Comparison of ENCODE assay signal across 31 mouse cellular contexts in the genomic region with DNA sequence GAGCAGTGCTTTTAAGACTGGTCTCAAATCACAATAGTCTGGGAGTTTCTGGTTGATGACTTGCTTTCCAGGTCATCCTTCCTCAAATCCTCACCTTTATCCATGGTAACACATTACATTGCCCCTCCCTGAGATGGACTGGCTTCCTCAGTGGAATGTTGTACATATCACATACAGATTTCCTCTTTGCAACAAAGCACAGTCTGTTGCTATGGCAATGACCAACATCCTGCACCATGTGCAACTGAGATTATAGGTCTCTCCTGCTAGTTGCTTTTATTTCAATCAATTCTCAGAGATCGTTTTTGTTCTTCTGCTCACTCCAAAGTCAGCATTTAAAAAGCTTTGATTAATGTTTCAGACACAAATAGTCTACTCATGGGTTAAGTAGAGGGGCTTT.
DNase-seq lines count a peak whose midpoint lies in the region; ATAC-seq and TF ChIP-seq lines count a peak whose summit lies in the region.
"Had no signal": no experiment of that assay in that cellular context is flagged by ENCODE, and none has a peak within 500 bp of the region (broad histone marks: within the 10 kb centered on the region; RNA-seq: fewer than 3 reads in every experiment).

No protein-coding gene starts in this region.

- no peaks in the 10 kb centered on the region for H3K36me3 ChIP-seq in hindbrain, embryonic 16.5 days (ENCODE audit: control insufficient read depth, insufficient read depth, low read length)
- H3K36me3 ChIP-seq in hindbrain, embryonic 12.5 days = no peaks in the 10 kb centered on the region
- no peaks in the 10 kb centered on the region for H3K36me3 ChIP-seq in forebrain, postnatal 0 days (ENCODE audit: insufficient read depth)
- H3K36me3 ChIP-seq: embryonic facial prominence, embryonic 13.5 days; heart, embryonic 13.5 days; limb, embryonic 10.5 days; limb, embryonic 15.5 days had no signal

- H3K9ac ChIP-seq in hindbrain, embryonic 16.5 days (ENCODE audit: low read depth, low read length) = no peak overlapping the region
- no peak overlapping the region for H3K9ac ChIP-seq in hindbrain, embryonic 12.5 days
- no peak overlapping the region for H3K9ac ChIP-seq in forebrain, postnatal 0 days
- H3K9ac ChIP-seq: embryonic facial prominence, embryonic 13.5 days; heart, embryonic 13.5 days; limb, embryonic 15.5 days; liver, embryonic 14.5 days; lung, embryonic 14.5 days had no signal

- no peaks in the 10 kb centered on the region for H3K9me3 ChIP-seq in hindbrain, embryonic 16.5 days (ENCODE audit: control insufficient read depth, low read length)
- no peaks in the 10 kb centered on the region for H3K9me3 ChIP-seq in hindbrain, embryonic 12.5 days (replicated peaks)
- no peaks in the 10 kb centered on the region for H3K9me3 ChIP-seq in forebrain, postnatal 0 days (ENCODE audit: low read length)
- H3K9me3 ChIP-seq: embryonic facial prominence, embryonic 13.5 days; heart, embryonic 13.5 days; limb, embryonic 10.5 days; limb, embryonic 15.5 days had no signal

- no peak for TF ChIP-seq POLR2A in brain, embryonic 14.5 days (IDR thresholded peaks at IDR 0.05; ENCODE audit: borderline replicate concordance, extremely low read depth, insufficient read depth, insufficient read length, poor library complexity, severe bottlenecking)

- no peak overlapping the region for H3K4me3 ChIP-seq in hindbrain, embryonic 16.5 days (ENCODE audit: low read length)
- no peak overlapping the region for H3K4me3 ChIP-seq in hindbrain, embryonic 12.5 days
- no peak overlapping the region for H3K4me3 ChIP-seq in forebrain, postnatal 0 days (ENCODE audit: low read depth, low read length)
- H3K4me3 ChIP-seq: embryonic facial prominence, embryonic 13.5 days; heart, embryonic 13.5 days; limb, embryonic 10.5 days; limb, embryonic 15.5 days had no signal

- no peak overlapping the region for H3K27ac ChIP-seq in hindbrain, embryonic 16.5 days (ENCODE audit: low read depth, low read length)
- H3K27ac ChIP-seq in hindbrain, embryonic 12.5 days = no peak overlapping the region
- no peak overlapping the region for H3K27ac ChIP-seq in forebrain, postnatal 0 days (ENCODE audit: low read depth, low read length)
- H3K27ac ChIP-seq: embryonic facial prominence, embryonic 13.5 days; heart, embryonic 13.5 days; limb, embryonic 10.5 days; limb, embryonic 15.5 days; liver, embryonic 14.5 days; stomach, postnatal 0 days had no signal

- WGBS in hindbrain, embryonic 16.5 days = 46% methylated on average over 1 of the region's 1 CpGs
- WGBS in hindbrain, embryonic 12.5 days = 59% methylated on average over 1 of the region's 1 CpGs
- 23% methylated on average over 1 of the region's 1 CpGs for WGBS in forebrain, postnatal 0 days

- DNase-seq in brain, adult 2 months (ENCODE audit: low read depth, low spot score) = peak; percentile 9
- peak; percentile 68 for DNase-seq in brain, embryonic 14.5 days (ENCODE audit: low read depth)
- peak; percentile 35 for DNase-seq in forebrain, postnatal 0 days
- DNase-seq in heart, postnatal 4 days = no peak
- no peak for DNase-seq in MN1 (ENCODE audit: low spot score)
- DNase-seq: adrenal gland, adult 2 months; adrenal gland, postnatal 36 days; B cell, adult 2 months; cerebellum, adult 11 months; cerebellum, adult 9-10 months; cerebellum, postnatal 36 days; gastrocnemius, postnatal 10 days; heart, postnatal 10 days; kidney, adult 9 months; kidney, postnatal 10 days; layer of hippocampus, adult 9-11 months; lung, embryonic 14.5 days; lung, postnatal 14 days; right cerebral cortex, postnatal 4 days; thymus, adult 18-20 months; thymus, postnatal 25 days had no signal

- TF ChIP-seq CTCF in brain, embryonic 14.5 days (IDR thresholded peaks at IDR 0.05; ENCODE audit: borderline replicate concordance, extremely low read depth, insufficient read depth, insufficient read length) = no peak
- TF ChIP-seq CTCF in forebrain, postnatal 0 days (IDR thresholded peaks at IDR 0.05; ENCODE audit: low read depth) = no peak

- peak; percentile 75 for ATAC-seq in hindbrain, embryonic 16.5 days
- no peak; the same call in 1 of the 2 replicates for ATAC-seq in hindbrain, embryonic 12.5 days (ENCODE audit: low FRiP score)
- peak; percentile 85 for ATAC-seq in forebrain, postnatal 0 days
- ATAC-seq: activated CD4-positive, CD25-positive, alpha-beta regulatory T cell, adult 4 months; intestine, embryonic 16.5 days had no signal

- H3K4me1 ChIP-seq in hindbrain, embryonic 16.5 days (ENCODE audit: control insufficient read depth, insufficient read depth, low read depth, low read length) = no peaks in the 10 kb centered on the region
- H3K4me1 ChIP-seq in hindbrain, embryonic 12.5 days = no peaks in the 10 kb centered on the region
- H3K4me1 ChIP-seq in forebrain, postnatal 0 days (ENCODE audit: insufficient read depth) = peaks cover 5% of the 10 kb centered on the region; the same call in 1 of the 2 replicates
- H3K4me1 ChIP-seq: embryonic facial prominence, embryonic 13.5 days; heart, embryonic 13.5 days; limb, embryonic 10.5 days; limb, embryonic 15.5 days had no signal

- H3K27me3 ChIP-seq in hindbrain, embryonic 16.5 days (replicated peaks; ENCODE audit: control insufficient read depth, insufficient read depth, low read length) = no peaks in the 10 kb centered on the region
- no peaks in the 10 kb centered on the region for H3K27me3 ChIP-seq in hindbrain, embryonic 12.5 days
- no peaks in the 10 kb centered on the region for H3K27me3 ChIP-seq in forebrain, postnatal 0 days (ENCODE audit: insufficient read depth, low read length)
- H3K27me3 ChIP-seq: embryonic facial prominence, embryonic 13.5 days; heart, embryonic 13.5 days; limb, embryonic 15.5 days had no signal

- H3K4me2 ChIP-seq in hindbrain, embryonic 16.5 days (ENCODE audit: low read length) = no peak overlapping the region
- no peak overlapping the region for H3K4me2 ChIP-seq in hindbrain, embryonic 12.5 days (replicated peaks)
- no peak overlapping the region for H3K4me2 ChIP-seq in forebrain, postnatal 0 days (ENCODE audit: low read depth)
- H3K4me2 ChIP-seq: embryonic facial prominence, embryonic 13.5 days; heart, embryonic 13.5 days; limb, embryonic 15.5 days; lung, embryonic 14.5 days had no signal

Comparison
In these comparisons a context has a peak if more than half of its experiments do, and no peak if none do; other contexts are left out.
1. DNase-seq: peak in brain, adult 2 months (single experiment), brain, embryonic 14.5 days (single experiment) and forebrain, postnatal 0 days (single experiment); none in heart, postnatal 4 days (single experiment) and MN1 (single experiment).